In the genomic region with DNA sequence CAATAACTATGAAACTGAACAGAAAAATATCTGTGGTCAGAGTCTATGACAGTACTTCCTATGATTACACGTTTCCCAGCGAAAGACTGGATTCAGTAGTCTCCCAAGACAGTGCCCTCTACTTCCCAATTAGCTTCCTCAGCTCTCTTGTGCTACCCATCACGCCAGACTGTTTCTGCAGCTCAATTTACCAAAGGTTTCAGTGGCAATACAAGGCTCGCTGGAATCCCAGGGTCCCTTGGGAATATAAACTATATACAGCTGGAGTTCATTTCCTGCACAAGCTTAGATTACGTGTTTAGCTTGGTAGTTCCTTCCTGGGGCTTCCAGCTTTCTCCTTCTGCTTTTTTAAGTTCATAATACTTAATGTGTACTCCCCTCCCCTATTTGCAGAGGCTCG, we compare ENCODE assay signal across 12 mouse cellular contexts.
DNase-seq lines count a peak whose midpoint lies in the region; ATAC-seq and TF ChIP-seq lines count a peak whose summit lies in the region.
"Had no signal": no experiment of that assay in that cellular context is flagged by ENCODE, and none has a peak within 500 bp of the region (broad histone marks: within the 10 kb centered on the region; RNA-seq: fewer than 3 reads in every experiment).

No protein-coding gene starts in this region.

- 22% methylated on average over 6 of the region's 6 CpGs for WGBS in kidney, embryonic 15.5 days

- H3K4me3 ChIP-seq in kidney, embryonic 15.5 days (replicated peaks): no peak overlapping the region
- H3K4me3 ChIP-seq in bone marrow macrophage, adult 2 months (ENCODE audit: insufficient read depth, low read length): peak overlapping the region; percentile 40
- H3K4me3 ChIP-seq: midbrain, embryonic 12.5 days had no signal

- peak overlapping the region; percentile 12; the same call in 1 of the 2 replicates for H3K4me2 ChIP-seq in kidney, embryonic 15.5 days
- H3K4me2 ChIP-seq: midbrain, embryonic 12.5 days had no signal

- TF ChIP-seq CTCF in bone marrow macrophage, adult 2 months (IDR thresholded peaks at IDR 0.05; ENCODE audit: low read depth, low read length): no peak

- no peak overlapping the region for H3K9ac ChIP-seq in kidney, embryonic 15.5 days
- H3K9ac ChIP-seq: midbrain, embryonic 12.5 days had no signal

- no peaks in the 10 kb centered on the region for H3K27me3 ChIP-seq in kidney, embryonic 15.5 days
- H3K27me3 ChIP-seq: midbrain, embryonic 12.5 days had no signal

- no peak for DNase-seq in kidney, postnatal 14 days
- DNase-seq in 3T3-L1 (ENCODE audit: low read depth, low spot score): peak; percentile 81
- peak; percentile 66 for DNase-seq in hindlimb bud, embryonic 11.5 days (ENCODE audit: extremely low spot score, low read depth, low spot score)
- DNase-seq in cerebellum, postnatal 4 days (ENCODE audit: low spot score in 2 of 2): no peak
- DNase-seq in left cerebral cortex, postnatal 14 days (ENCODE audit: low spot score in 2 of 2): no peak
- no peak for DNase-seq in gastrocnemius, adult 8-10 months (ENCODE audit: low spot score in 2 of 2)
- DNase-seq: adrenal gland, postnatal 25 days; cerebellum, postnatal 14 days had no signal

- H3K36me3 ChIP-seq in kidney, embryonic 15.5 days: no peaks in the 10 kb centered on the region
- H3K36me3 ChIP-seq: midbrain, embryonic 12.5 days had no signal

- no peak overlapping the region for H3K27ac ChIP-seq in kidney, embryonic 15.5 days
- peak overlapping the region; percentile 38; the same call in 1 of the 2 replicates for H3K27ac ChIP-seq in bone marrow macrophage, adult 2 months (ENCODE audit: insufficient read depth, low read depth, low read length)
- H3K27ac ChIP-seq: midbrain, embryonic 12.5 days had no signal

- no peak for ATAC-seq in kidney, embryonic 15.5 days (replicated peaks; ENCODE audit: low FRiP score)
- ATAC-seq: hindbrain, embryonic 16.5 days had no signal

- TF ChIP-seq POLR2A in bone marrow macrophage, adult 2 months (IDR thresholded peaks at IDR 0.05; ENCODE audit: borderline replicate concordance, low read depth, low read length): no peak

- no peaks in the 10 kb centered on the region for H3K9me3 ChIP-seq in kidney, embryonic 15.5 days (replicated peaks)
- H3K9me3 ChIP-seq: midbrain, embryonic 12.5 days had no signal

- peaks cover 40% of the 10 kb centered on the region for H3K4me1 ChIP-seq in kidney, embryonic 15.5 days
- peaks cover 11% of the 10 kb centered on the region for H3K4me1 ChIP-seq in bone marrow macrophage, adult 2 months (ENCODE audit: control insufficient read depth, insufficient read depth, low read length)

- intact Hi-C loops in left cerebral cortex, postnatal 14 days (cut with DNase I): no loop called here

Comparison
In these comparisons a context has a peak if more than half of its experiments do, and no peak if none do; other contexts are left out.
1. DNase-seq: peak in 3T3-L1 (single experiment) and hindlimb bud, embryonic 11.5 days (single experiment); none in kidney, postnatal 14 days (single experiment), cerebellum, postnatal 4 days (0 of 2), left cerebral cortex, postnatal 14 days (0 of 2) and gastrocnemius, adult 8-10 months (0 of 2).